Mouse (Mus musculus) natural killer cell, adult 2 months (primary cell): ENCODE data around the gene Btbd35f1.
"Not testable (repeated sequence)": the region's sequence is repeated elsewhere in the genome, so short reads cannot be mapped to it uniquely, and the experiment has no call there.

ENCODE experiments used
- DNase-seq, 2 experiments: peaks; one replicate each; pipeline ENCODE4 v3.0.0; 2022; ENCODE audit warnings: low spot score in 2 of 2

Btbd35f1 gene

DNA sequence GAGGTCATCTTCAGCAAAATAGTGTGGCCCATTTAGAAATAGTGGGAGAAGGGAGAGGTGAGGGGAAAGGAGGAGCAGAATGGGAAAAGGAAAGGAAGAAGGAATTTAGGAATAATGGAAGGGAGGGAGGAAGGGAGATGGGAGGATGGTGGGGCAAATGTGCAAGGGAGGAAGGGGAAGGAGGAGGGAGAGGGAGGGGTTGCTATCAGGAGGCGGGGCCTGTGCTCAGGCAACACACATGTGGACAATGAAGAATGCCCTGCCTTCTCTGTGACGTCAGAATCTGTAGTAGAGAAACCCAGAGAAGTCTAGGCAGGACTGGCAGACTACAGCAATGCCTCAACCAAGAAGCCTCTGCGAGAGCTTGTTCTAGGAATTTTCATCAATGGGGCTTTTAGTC is at the start of gene Btbd35f1:
Gene Btbd35f1 (plus strand): TSS at position 301 of the 400 bp plus-strand sequence.
- not testable (repeated sequence) for DNase-seq

- DNase-seq: not testable (repeated sequence)
Observed at GRCm38 (mm10) chrX:32590878-32591542, 31.2 kb downstream of the Btbd35f1 start.

GRCm38 (mm10) chrX:32601008-32601407 is 41.2 kb downstream of the Btbd35f1 start:
- DNase-seq: not testable (repeated sequence)

DNA sequence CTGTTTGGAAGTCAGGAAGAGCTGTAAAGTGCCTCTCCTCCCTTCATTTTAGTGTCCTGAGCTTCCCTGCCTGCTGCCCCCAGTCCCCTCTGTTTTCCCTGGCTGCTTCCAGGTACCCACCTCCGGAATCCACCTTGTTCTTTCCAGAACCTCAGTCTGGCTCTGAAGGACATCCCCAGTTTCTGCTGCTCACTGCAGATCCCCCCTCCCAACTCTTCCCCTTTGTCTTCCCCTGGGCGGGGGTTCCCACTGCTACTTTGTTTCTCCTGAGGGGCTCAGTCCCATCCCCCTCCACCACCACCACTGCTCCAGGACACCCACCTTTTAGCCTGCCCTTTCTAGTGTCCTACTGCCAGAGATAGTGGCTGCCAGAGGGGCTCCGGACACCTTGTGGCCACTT is 41.6 kb downstream of the Btbd35f1 start:
- not testable (repeated sequence) for DNase-seq
